Mouse (Mus musculus) MEL-GATA-1-ER (cell line): ENCODE measurements around the gene Tyw1.

ENCODE experiments used
- DNase-seq: peaks from one replicate; pipeline ENCODE4 v3.0.0-alpha.2; 2012; ENCODE audit warnings: low read depth; ENCODE audit errors: extremely low read depth

Gene Tyw1

GRCm38 (mm10) chr5:130264433-130265005, 9.1 kb downstream of the Tyw1 start:
- DNase-seq = no peak

DNA sequence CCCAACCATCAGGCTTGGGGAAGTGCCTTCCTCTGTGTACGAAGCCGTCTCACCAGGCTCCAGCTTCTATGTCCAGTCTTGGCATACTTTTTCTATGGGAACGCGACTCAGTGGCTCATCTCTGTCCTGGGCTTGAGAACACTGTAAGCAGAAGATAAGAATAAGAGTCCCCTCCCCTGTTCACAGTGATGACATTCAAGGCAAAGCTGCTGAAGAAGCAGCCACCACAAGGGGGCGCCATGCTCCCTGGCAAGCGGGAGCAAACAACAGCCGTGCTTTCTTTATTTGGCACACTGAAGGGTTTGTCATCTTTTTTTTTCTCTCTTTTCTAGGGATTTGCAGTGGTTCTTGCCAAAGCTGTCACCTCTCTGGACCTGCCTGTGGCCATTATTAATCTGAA, 11.2 kb downstream of the Tyw1 start:
- peak; percentile 80 for DNase-seq

DNA sequence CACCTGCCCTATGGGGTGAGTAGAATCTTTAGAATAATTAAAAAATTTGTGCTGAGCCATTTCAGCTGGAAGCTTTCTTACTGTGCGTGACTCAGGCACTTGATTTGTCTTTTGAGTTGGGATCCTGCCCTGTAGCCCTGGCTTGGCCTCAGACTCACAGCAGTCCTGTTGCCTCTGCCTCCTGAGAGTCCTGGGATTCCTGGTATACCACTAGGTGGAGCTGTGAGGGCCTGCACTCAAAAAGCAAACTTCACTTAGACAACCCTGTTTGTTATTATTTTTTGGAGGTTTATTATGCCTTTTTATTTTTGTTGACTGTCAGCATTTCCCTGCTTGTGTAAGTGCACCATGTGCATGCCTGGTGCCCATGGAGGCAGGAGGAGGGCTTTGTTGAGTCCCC, 11.9 kb downstream of the Tyw1 start:
- DNase-seq = no peak

- DNase-seq = no peak
Observed at GRCm38 (mm10) chr5:130268976-130269375, 13.6 kb downstream of the Tyw1 start.

DNA sequence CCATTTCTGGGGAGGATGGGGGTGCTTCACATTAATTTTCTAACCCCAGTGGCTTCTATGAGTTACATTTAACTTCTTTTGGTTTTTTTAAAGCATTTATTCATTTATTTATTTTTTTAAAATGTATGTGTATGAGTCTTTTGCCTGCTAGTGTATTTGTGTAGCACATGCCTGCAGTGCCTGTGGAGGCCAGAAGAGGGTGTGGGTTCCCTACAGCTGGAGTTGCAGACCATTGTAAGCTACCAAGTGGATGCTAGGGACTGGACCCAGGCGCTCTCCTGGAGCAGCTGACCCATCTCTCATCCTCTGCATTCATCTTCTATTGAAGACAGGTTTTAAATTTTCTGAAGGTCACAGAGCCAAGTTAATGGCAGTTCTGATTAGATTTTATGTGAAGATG, 16.9 kb downstream of the Tyw1 start:
- DNase-seq = no peak

GRCm38 (mm10) chr5:130273046-130273445, 17.6 kb downstream of the Tyw1 start:
- DNase-seq = no peak

- peak; percentile 43 for DNase-seq
Observed at GRCm38 (mm10) chr5:130275509-130275908, 20.1 kb downstream of the Tyw1 start.

DNA sequence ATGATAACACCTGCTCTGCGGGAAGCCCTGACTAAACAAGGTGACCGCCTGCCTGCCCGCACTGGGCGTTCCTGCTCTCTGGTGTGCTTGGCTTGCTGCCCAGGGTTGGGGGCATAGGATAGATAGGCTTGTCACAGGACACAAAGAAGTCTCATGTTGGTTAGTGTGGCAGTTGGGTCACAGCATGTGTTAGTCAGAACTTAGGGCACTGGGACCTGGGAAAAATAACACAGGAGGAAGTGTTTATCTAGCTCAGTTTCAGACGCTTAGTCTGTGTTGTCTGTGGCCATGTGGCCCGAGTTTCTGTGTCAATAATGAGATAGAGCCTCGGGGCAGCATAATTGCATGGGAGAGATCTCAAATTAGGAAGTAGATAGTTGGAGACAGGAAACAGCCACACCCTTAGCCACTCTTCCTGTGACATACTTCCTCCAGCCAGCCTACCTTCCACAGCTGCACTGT, 22.6 kb downstream of the Tyw1 start:
- DNase-seq = peak; percentile 85

DNA sequence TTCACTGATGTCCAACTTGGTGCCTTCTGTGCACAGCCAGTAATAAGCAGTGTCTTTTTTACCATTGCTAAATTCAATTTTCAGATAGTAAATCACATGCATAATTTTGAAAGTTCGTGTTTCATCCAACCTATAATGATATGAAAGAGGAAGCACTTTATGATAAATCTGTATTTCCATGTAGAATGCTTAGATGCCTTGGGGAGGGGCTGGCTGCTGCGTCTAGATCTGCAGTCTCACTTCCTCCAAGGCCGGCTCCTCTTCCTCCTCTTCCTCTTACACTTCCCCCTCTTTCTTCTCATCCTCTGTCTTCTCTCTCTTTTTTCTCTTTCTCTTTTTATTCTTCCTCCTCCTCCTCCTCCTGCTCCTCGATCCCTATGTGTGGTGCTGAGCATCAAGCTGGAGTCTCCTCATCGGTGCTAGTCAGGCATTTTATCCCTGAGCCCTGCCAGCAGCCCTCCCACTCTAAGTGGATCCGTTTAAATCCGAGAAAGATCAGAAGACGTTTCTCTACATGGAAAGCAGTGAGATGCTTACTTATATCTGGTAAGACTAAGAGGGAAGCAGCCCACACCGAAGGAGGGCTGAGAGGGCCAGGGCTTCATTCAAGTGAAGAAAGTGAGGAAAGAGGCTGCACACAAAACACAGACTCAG, 27.8 kb downstream of the Tyw1 start:
- no peak for DNase-seq

DNA sequence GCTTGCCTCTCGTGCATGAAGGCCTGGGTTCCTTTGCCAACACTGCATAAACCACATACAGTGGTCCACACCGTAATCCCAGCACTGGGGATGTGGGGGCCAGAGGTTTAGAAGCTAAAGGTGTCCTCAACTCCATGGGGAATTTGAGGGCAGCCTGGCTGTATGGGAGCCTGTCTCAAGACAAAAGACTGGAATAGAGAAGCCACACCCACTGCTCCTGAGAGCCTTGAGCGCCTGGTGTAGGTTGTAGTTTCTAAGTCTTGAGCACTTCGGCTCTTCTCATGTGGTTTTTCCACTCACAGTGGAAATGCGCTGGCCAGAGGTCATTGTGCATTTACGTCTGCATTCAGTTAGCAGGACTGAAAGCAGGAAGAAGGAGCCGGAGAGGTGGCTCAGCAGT, 32.7 kb downstream of the Tyw1 start:
- DNase-seq = no peak

- DNase-seq = no peak
Observed at GRCm38 (mm10) chr5:130290242-130290641, 34.8 kb downstream of the Tyw1 start.

DNA sequence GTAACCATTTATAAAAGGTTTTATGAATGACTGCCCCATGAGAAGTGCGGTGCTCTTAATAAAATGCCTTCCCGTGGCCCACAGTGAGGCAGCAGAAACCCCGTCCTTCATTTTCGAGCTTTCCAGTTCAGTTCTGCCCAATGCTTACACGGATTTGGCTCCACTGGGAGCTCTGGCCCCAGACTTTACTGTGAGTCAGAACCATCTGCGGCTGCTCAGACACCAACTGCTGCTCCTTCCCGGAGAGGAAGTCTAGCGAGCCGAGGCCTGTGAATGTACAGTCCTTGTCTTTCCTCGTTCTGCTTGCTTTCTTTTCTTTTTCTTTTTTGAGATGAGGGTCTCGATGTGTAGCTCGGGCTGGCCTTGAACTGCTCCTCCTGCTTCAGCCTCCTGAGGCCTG, 35.4 kb downstream of the Tyw1 start:
- DNase-seq = no peak

GRCm38 (mm10) chr5:130292976-130293375, 37.6 kb downstream of the Tyw1 start:
- no peak for DNase-seq

DNA sequence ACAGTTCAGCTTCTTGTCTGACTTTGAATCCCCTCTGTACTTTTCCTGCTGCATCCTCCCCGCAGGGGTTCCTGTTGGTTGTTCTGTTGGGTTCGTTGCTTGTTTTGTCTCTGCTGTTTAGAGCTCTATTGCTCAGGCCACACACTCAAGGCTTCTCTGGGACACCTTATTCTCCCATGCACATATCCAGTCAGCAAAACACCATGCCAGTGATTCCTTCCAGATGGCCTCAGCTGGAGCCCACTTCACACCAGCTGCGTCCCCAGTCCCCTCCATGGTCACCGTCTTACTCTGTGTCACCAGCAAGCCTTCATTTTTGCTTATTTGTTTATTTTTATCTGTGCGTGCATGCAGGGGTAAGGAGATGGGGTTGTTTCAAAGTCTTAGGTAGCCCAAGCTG, 38.5 kb downstream of the Tyw1 start:
- DNase-seq = no peak

DNA sequence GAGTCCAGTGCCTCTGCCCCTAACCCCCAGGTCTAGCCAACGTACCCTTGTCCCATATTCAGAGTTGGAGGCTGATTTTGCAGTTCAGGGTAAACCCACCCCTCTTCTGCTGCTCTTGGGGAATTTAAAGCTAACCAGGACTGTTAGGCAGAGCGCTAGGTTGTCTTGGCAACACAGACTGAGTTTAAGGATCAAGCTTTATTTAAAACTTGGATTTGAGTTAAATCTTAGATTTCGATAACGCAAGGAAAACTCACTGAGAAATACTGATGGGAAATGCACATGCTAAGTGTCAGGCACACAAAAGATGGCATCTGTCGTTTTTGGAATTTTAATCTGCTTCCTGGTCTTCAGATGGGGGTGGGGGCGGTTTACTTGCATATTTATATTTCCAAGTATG, 39.2 kb downstream of the Tyw1 start:
- DNase-seq = no peak

DNA sequence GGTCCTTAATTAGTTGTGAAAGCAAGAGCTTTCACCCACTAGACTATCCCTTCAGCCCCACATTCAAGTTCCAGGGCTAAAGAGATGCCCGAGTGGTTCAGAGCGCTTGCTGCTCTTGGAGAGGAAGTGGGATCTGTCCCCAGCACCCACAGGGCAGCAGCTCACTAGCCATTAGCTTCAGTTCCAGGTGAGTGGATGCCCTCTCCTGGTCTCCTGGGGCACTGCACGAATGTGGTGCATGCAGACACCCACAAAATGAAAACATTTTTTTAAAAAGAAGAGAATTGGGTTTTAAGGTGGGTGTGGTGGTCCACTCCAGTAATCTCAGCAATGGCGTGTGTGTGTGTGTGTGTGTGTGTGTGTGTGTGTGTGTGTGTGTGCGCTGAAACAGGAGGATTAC, 40.7 kb downstream of the Tyw1 start:
- DNase-seq = no peak

DNA sequence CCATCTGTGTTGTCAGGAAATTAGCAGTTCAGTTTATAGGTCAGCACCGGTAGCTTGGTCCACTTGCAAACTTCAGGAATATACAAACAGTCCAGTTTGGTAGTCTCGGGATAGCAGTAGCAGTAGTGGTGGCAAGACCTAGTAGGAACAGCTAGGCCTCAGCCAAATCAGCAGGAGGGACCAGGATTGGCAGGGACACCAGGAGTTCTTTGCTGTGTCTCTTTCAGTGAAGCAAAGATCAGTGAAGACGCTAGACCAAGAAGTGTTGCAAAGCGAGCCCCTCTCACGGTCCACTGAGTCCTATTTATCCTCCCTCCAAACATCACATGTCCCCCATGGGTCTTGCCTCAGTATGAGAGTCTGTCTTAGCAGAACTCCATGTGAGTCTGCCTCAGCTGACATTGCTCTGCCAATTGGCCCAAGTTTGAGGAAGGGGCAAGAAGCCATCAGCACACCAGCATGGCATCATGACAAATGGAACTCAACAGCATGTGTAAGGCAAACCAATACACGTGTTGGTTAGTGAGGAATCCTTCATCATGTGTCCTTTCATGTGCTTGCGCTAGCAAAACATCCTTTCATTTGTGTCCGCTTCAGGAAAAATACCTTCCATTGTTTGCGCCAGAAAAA, 43.5 kb downstream of the Tyw1 start:
- DNase-seq = no peak

GRCm38 (mm10) chr5:130299526-130299925, 44.1 kb downstream of the Tyw1 start:
- DNase-seq = no peak

- DNase-seq = no peak
Observed at GRCm38 (mm10) chr5:130303611-130304010, 48.2 kb downstream of the Tyw1 start.

- no peak for DNase-seq
Observed at GRCm38 (mm10) chr5:130307921-130308320, 52.5 kb downstream of the Tyw1 start.

GRCm38 (mm10) chr5:130310077-130310476, 54.7 kb downstream of the Tyw1 start:
- no peak for DNase-seq

DNA sequence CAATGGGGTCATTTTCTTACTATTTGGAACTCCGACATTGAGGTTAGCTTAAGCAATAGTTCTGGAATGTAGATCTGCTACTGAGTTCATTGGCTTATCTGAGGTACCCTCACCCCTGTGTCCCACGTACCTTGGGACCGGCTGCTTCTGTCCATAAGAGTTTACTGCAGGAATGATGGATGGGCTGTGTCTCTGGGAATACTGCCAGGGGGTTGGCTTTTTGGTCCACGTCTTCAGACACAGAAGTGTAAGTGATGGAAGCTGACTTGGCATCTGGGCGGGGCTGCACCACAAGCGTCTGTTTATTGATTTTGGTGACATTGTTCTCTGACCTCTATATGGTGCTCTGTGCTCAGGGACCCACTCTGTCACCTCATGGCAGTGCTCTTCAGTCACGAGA, 55.4 kb downstream of the Tyw1 start:
- DNase-seq = no peak

DNA sequence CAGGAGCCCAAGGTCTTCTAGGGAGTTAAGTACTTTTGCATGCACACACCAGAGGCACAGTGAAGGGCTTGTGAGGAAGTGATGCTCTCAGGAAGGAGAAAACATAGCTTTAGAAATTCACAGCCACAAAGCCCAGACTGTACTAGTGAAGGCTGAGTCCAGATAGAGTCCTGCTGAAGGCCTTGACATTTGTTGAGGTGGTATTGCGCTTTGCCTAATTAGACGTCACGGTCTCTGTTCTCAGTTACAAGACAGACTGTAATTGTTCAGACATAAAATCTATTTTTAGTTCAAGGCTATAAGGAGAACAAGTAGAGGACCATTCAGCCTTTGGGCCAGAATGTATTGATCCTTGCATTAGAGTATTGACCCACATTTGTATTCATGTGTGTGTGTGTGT, 58.1 kb downstream of the Tyw1 start:
- DNase-seq = no peak
